Mouse (Mus musculus) thymus, postnatal 4 days (tissue): ENCODE measurements around the gene Mief1.

Source experiments
- DNase-seq: peaks from one replicate; pipeline ENCODE4 v3.0.0; 2021

The Mief1 gene

DNA sequence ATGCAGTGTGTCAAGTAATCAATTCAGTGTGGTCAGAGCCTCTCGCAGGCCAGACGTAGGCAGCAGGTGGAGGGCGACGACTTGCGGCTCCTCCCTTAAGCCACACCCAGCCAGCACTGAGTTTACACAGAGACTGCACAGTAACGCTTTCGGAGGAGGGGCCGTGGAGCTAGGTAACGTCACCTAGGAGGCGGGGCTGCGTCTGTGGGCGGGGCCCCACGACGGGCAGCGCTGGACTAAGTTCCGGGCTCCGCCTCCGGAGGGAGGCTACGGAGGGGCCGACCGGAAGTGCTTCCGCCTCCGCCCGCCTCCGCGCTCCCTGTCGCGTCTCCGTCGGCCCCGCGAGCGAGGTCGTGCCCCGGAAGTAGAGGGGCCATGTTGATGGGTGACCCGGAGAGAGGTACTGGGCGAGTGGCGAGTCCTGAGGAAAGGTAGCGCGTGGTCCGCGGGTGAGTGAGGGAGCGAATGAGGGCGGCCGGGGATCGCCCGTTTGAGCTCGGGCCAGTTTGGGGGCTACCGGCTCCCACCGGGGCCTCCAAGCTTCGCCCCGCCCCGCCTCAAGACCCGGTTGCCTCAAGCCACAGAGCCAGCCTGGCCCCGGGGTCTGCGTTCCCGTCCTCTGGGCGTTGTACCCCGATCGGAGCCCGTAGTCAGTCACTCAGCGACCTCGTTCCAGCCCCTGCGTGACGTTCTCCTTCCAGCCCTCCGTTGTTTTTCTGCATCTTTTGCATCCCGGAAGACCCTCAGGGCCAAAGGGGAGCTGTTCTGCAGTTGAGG is at the start of gene Mief1:
TSS of gene Mief1 (plus strand) at position 286 of the 777 bp plus-strand sequence.
- peak; percentile 99 for DNase-seq

- no peak for DNase-seq
Measured at GRCm38 (mm10) chr15:80188927-80189326, 44.9 kb upstream of the Mief1 start.

GRCm38 (mm10) chr15:80190075-80190474 is 43.7 kb upstream of the Mief1 start:
- no peak for DNase-seq

DNA sequence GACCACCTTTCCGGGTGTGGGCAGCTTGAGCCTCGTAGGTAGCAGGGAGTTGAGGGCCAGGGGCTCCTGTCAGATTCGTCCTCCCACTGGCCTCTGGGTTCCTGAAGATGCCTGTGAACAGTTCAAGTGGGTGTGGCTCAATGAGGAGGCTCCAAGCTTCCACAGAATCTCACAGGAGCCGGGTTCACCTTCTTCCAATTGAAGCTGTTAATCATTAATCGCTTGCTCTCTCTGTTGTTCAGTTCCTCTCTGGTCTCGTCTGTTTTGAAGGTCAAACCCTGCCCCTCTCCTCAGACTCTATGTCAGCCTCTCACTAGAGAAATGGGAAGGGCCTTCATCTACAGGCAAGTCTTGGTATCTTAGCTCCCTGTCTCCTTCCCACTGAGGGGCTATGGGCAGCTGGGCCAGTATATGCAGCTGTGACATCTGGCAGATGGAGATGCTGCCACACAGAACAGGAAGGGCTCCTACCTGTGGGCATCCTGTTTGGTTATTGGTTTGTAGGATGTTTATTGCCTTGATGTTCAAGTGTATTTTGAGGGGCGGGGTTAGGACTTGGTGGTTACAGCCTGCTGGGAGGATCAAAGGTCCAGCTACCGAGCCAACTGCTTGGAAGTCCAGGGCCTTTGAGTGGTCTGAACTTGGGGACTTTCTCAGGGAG is 42.1 kb upstream of the Mief1 start:
- no peak for DNase-seq

DNA sequence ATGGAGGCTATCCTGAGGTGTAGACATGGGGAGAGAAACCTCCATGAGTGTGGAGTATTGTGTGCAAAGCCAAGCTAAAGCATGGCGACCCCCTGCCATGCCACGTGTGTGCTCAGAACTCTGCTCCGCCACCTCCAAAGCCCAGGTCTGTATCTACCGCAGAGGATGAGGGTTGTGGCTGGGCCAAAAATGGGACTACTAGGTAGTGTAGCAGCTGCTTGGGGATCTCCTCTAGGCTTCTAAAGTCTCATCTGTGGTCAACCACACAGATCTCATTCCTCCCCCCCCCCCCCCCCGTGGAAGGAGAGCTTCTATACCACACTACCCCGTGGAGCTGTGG is 41.6 kb upstream of the Mief1 start:
- DNase-seq = peak; percentile 63

DNA sequence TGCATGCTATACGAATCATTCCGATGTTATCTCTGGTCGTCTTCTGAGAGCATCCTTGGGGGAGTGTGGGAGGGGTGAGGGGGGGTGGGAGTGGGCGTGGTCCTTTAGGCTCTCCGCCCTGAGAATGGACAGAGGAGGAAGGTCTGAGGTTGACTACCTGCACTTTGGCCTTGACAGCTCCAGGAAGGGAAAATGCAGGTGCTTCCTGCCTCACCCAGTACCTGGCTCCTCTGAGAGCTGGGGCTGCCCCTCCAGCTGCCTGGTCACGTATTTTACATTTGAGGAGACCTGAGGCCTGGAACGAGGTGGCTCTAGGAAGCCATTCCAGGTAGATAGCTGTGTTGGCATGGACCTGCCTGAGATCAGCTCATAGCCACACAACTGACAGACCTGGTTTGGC is 41.0 kb upstream of the Mief1 start:
- DNase-seq = no peak

DNA sequence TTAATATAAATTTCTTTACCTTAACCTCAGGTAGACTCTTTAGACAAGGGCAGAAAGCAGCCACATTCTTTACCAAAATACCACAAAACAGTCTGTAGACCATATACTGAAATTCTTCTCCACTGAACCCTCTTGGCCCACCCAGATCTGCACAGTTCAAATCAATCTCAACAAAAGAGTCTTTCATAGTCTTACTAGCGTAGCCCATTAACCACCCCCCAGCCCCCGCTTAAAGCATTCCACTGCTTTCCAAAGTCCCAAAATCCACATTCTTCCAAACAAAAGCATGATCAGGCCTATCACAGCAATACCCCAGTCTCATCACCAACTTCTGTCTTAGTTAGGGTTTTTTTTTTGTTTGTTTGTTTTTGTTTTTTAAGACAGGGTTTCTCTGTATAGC is 34.3 kb upstream of the Mief1 start:
- no peak for DNase-seq

DNA sequence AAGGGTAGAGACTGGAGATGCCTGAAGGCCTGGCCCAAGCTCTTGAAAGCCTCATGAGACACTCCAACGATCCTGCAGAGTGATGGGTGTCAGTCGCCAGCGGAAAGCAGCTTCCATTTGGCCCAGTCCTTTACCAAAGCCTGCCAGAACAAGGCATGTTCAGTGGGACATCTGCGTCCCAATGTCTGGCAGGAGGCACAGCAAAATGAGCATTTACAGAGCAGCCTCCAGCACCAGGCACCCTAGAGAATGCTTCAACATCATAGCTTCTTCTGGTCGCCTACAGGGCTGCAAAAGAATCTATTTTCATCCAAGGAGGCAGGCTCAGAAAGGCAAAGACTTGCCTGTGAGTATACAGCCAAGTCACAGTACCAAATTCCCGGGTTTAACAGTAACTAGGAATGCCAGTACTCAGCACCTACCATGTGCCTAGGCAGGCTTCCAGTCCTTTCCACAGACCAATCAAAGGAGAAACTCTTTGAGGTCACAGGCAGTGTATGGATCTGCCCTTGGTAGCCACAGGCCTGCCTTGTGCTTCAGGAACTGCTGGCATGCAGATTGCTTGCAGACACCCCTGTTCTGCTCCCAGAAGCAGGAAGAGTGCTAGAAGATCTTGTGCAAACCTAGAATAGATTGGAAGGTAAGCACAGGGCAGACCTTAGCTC is 31.6 kb upstream of the Mief1 start:
- no peak for DNase-seq

DNA sequence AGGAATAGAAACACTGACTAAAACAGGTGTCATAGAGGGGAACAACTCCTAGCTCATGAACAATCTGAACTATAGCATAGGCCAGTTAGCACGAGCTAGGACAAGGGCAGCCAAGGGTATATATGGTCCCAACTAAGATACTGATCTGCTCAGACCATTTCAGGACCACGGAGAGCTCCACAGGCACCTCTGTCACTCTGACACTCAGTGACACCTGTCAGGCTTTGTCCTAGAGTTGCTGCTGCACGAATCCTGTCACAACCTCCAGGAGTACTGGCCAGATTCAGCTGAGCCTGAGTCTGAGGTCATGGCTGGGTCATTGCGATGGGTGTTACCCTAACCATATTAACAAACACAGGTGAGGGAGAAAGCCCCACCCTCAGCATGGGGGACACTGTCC is 30.4 kb upstream of the Mief1 start:
- peak; percentile 81 for DNase-seq

DNA sequence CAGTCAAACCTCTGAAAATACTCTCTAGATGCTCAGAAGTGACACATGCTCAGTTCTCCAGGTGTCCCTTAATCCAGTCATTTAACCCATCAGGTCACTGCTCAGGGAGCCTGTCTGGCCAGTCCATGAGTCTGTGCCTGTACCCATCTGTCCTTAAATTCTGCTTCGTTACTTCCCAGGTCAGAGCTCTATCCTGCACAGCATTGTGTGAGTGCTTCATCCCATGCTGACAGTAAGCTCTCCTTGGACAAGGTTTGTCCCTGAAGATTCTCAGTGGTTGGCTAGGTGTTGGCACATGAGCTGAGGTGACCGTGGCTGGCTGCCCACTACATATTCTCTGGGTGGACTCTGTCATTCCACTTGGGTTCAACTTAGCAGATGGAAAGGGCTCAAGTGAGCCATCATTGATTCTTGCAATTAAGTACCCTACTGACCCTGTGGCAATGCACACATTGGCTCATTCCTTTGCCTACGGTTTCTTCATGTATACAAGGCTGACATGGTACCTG is 27.7 kb upstream of the Mief1 start:
- DNase-seq = no peak

DNA sequence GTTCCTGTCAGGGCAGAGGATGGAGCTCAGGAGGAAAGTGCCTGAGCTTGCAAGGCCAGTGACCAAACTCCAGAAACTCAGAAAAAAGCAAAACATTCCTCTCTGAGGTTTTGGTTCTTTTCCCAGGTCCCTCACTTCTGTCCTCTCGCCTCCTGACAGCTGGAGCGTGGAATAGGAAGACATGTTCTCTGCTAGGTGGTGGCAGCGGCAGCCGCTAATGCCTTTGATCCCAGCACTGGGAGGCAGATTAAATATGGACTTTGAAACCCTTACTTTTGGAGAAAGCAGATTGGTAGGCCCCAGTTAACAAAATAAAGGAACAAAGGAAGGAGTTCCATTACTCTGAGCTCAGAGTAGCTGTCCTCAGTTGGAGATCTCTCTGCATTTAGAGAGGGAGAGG is 25.4 kb upstream of the Mief1 start:
- no peak for DNase-seq

DNA sequence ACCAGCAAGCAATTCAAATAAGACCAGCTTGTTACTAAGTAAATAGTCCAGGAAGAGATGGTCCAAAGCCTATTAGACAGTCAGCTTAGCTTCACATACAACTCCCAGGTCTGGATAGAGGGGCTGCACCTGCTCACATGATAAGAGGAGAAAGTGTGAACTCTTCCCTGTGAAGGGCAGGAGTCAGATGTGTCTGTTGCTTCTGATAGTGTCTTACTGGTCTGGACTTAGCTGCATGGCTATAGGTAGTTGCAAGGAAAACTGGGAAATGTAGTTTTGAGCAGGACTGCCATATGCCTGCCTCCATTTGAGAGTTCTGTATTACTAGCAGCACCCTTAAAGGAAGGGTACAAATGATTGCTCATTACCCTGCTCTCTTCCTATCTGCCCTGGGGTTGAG is 20.1 kb upstream of the Mief1 start:
- DNase-seq = no peak

GRCm38 (mm10) chr15:80215716-80216479 is 17.9 kb upstream of the Mief1 start:
- peak; percentile 80 for DNase-seq

GRCm38 (mm10) chr15:80216480-80216820 is 17.4 kb upstream of the Mief1 start:
- DNase-seq = no peak

- no peak for DNase-seq
Measured at GRCm38 (mm10) chr15:80217476-80217875, 16.3 kb upstream of the Mief1 start.

DNA sequence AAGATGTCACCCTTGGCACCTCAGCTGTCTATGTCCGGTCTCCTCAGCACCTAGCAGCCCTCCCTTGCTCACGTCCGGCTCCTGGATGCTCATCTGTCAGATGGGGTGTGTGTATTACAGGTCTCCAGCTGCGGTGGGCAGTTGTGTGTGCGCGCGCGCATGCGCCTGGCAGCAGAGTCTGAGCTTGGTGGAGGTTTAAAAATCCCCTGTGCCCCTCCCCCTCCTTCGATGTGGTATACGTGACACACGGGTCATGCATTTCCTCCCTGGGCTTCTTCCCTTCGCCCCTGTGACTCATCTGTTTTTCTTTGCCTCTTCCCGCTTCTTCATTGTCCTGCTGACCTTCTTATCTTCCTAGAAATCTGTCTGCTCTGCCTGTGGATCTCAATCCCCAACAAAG is 14.6 kb upstream of the Mief1 start:
- DNase-seq = peak; percentile 70

- no peak for DNase-seq
Measured at GRCm38 (mm10) chr15:80219705-80220657, 13.8 kb upstream of the Mief1 start.

- no peak for DNase-seq
Measured at GRCm38 (mm10) chr15:80221031-80221430, 12.8 kb upstream of the Mief1 start.

GRCm38 (mm10) chr15:80223751-80224150 is 10.1 kb upstream of the Mief1 start:
- DNase-seq = no peak

DNA sequence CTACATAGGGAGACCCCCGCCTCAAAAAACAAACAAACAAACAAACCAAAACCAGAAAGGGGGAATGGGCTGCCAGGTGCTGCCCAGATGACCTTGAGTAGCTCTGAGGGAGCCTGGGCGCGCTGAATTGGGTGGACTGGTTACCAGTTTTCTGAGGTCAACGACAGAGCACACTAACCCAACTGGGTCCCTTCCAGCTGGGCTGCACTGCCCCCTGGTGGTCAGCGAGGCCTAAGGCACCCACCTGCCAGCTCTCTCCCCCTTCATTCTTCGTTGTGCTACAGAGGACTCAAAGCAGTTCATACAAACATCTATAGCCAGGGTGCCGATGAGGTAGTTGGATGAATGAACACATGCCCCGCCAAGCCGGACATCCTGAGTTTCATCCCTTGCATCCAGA is 8.6 kb upstream of the Mief1 start:
- peak; percentile 96 for DNase-seq

DNA sequence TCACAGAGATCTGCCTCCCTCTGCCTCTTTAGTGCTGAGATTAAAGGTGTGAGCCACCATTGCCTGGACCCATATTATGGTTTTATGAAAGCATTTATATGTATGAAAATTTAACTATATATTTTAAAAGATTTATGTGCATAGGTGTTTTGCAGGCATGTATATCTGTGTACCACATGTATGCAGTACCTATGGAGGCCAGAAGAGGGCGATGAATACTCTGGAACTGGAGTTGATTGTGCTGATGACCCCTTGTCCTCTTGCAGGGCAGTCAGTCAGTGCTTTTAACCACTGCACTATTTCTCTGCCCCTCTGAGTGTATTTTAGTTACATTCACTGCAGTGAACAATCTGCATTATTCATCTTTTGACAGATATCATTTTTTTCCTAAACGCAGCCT is 8.0 kb upstream of the Mief1 start:
- DNase-seq = peak; percentile 82
